Mouse (Mus musculus): ENCODE measurements around the gene Gm6169. TPM values are rescaled to one million over a fixed set of nuclear protein-coding genes. Genes with fewer than 3 reads are reported as not detected.

Gene Gm6169
- polyA plus RNA-seq, 1 experiment, result 181 TPM

DNA sequence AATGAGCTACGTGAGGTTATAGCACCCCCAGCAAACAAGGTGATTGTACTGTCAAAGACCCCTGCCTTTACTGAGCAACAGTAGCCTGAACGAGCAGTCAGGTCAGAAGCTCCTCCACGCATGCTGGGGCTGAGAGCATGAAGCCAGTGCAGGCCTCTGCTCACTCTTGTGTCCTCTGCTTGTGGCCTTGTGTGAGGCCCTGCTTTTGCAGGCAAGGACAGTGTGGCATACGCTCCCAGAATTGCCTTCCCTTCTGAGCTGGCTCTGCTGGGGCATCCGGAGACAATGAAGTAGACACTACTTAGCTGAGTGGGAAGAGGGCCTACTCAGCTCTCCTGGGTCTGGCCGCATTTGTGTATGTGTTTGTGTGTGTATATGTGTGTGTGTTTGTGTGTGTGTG lies 39.3 kb downstream of the Gm6169 start:
- Histone ChIP-seq H3K27me3 (ENCODE audit: control insufficient read depth, insufficient read depth, low read length, poor library complexity, severe bottlenecking) (no peaks in the 10 kb centered on the region), H3K9me3 (replicated peaks; ENCODE audit: control insufficient read depth, insufficient read depth, low read length, poor library complexity, severe bottlenecking) (no peaks in the 10 kb centered on the region), H3K4me1 (ENCODE audit: control insufficient read depth, insufficient read depth, low read length) (peaks cover 3% of the 10 kb centered on the region), H3K36me3 (ENCODE audit: control insufficient read depth, insufficient read depth, low read length, poor library complexity, severe bottlenecking) (no peaks in the 10 kb centered on the region), H3K27ac (ENCODE audit: insufficient read depth, low read length) (no peak overlapping the region), H3K4me3 (ENCODE audit: low read depth, low read length) (no peak overlapping the region), H3K9ac (ENCODE audit: low read depth, poor library complexity, severe bottlenecking) (no peak overlapping the region)
- TF ChIP-seq EP300 (IDR thresholded peaks at IDR 0.05; ENCODE audit: insufficient read depth, low read depth, low read length), result no peak
- TF ChIP-seq POLR2A (IDR thresholded peaks at IDR 0.05; ENCODE audit: insufficient read depth, low read length), result no peak
- TF ChIP-seq CTCF (IDR thresholded peaks at IDR 0.05; ENCODE audit: low read depth, low read length), result no peak

DNA sequence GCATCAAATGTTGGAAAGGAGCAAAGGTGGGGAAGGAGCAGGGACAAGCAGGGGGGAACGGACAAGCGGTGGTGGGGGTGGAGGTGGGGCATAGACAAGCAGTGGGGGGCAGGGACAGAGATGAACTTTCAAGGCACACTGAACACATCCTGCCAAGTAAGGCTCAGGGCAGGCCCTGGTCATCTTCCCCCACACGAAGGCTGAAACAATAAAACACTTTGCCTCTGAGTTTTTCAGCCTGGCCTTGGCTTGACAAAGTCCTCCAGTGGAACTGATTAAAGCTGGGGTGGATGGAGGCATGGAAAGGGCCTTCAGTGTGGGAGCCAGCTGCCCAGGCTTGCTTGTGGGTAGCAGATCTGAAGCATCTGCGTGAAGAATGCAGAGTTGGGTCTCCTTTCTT lies 41.2 kb downstream of the Gm6169 start:
- Histone ChIP-seq H3K9ac (ENCODE audit: low read depth, poor library complexity, severe bottlenecking) (no peak overlapping the region), H3K27me3 (ENCODE audit: control insufficient read depth, insufficient read depth, low read length, poor library complexity, severe bottlenecking) (no peaks in the 10 kb centered on the region)

GRCm38 (mm10) chr13:97053844-97054243 lies 45.2 kb downstream of the Gm6169 start:
- TF ChIP-seq POLR2A (IDR thresholded peaks at IDR 0.05; ENCODE audit: insufficient read depth, low read length) (no peak), EP300 (IDR thresholded peaks at IDR 0.05; ENCODE audit: insufficient read depth, low read depth, low read length) (no peak), CTCF (IDR thresholded peaks at IDR 0.05; ENCODE audit: low read depth, low read length) (no peak)
- H3K9ac ChIP-seq (ENCODE audit: low read depth, poor library complexity, severe bottlenecking), result no peak overlapping the region
- no peak overlapping the region for H3K4me3 ChIP-seq (ENCODE audit: low read depth, low read length)
- H3K27me3 ChIP-seq (ENCODE audit: control insufficient read depth, insufficient read depth, low read length, poor library complexity, severe bottlenecking), result no peaks in the 10 kb centered on the region
- H3K4me1 ChIP-seq (ENCODE audit: control insufficient read depth, insufficient read depth, low read length), result peaks cover 3% of the 10 kb centered on the region
- no peak overlapping the region for H3K27ac ChIP-seq (ENCODE audit: insufficient read depth, low read length)
- no peaks in the 10 kb centered on the region for H3K9me3 ChIP-seq (replicated peaks; ENCODE audit: control insufficient read depth, insufficient read depth, low read length, poor library complexity, severe bottlenecking)
- H3K36me3 ChIP-seq (ENCODE audit: control insufficient read depth, insufficient read depth, low read length, poor library complexity, severe bottlenecking), result no peaks in the 10 kb centered on the region

More for the DNA sequence above, 41.2 kb downstream of the Gm6169 start:
- Histone ChIP-seq H3K9me3 (replicated peaks; ENCODE audit: control insufficient read depth, insufficient read depth, low read length, poor library complexity, severe bottlenecking) (no peaks in the 10 kb centered on the region), H3K4me3 (ENCODE audit: low read depth, low read length) (no peak overlapping the region), H3K4me1 (ENCODE audit: control insufficient read depth, insufficient read depth, low read length) (peaks cover 3% of the 10 kb centered on the region), H3K36me3 (ENCODE audit: control insufficient read depth, insufficient read depth, low read length, poor library complexity, severe bottlenecking) (no peaks in the 10 kb centered on the region), H3K27ac (ENCODE audit: insufficient read depth, low read length) (no peak overlapping the region)
- TF ChIP-seq EP300 (IDR thresholded peaks at IDR 0.05; ENCODE audit: insufficient read depth, low read depth, low read length), result no peak
- no peak for TF ChIP-seq POLR2A (IDR thresholded peaks at IDR 0.05; ENCODE audit: insufficient read depth, low read length)
- TF ChIP-seq CTCF (IDR thresholded peaks at IDR 0.05; ENCODE audit: low read depth, low read length), result no peak

DNA sequence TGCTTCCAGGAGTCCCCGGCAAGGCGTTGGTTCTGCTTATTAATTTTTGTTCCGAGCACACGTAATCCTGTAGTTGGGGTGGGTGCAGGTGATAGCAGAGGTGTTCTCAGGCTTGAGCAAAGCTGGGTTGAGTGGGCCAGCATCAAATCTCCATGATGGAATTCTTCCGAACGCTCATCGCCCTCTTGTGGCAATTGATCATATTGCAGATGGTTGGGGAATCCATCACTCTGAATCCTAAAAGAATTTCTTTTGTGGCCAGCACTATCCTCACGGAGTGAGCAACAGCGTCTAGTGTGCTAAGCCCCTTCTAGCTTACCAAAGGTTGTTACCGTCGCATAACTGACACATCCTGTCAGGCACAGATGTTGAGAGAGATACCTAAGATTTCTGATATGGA lies 46.4 kb downstream of the Gm6169 start:
- Histone ChIP-seq H3K4me1 (ENCODE audit: control insufficient read depth, insufficient read depth, low read length) (no peaks in the 10 kb centered on the region), H3K4me3 (ENCODE audit: low read depth, low read length) (no peak overlapping the region), H3K36me3 (ENCODE audit: control insufficient read depth, insufficient read depth, low read length, poor library complexity, severe bottlenecking) (no peaks in the 10 kb centered on the region), H3K27ac (ENCODE audit: insufficient read depth, low read length) (no peak overlapping the region), H3K27me3 (ENCODE audit: control insufficient read depth, insufficient read depth, low read length, poor library complexity, severe bottlenecking) (no peaks in the 10 kb centered on the region), H3K9ac (ENCODE audit: low read depth, poor library complexity, severe bottlenecking) (no peak overlapping the region), H3K9me3 (replicated peaks; ENCODE audit: control insufficient read depth, insufficient read depth, low read length, poor library complexity, severe bottlenecking) (no peaks in the 10 kb centered on the region)
- no peak for TF ChIP-seq EP300 (IDR thresholded peaks at IDR 0.05; ENCODE audit: insufficient read depth, low read depth, low read length)
- TF ChIP-seq CTCF (IDR thresholded peaks at IDR 0.05; ENCODE audit: low read depth, low read length), result peak; percentile 55

DNA sequence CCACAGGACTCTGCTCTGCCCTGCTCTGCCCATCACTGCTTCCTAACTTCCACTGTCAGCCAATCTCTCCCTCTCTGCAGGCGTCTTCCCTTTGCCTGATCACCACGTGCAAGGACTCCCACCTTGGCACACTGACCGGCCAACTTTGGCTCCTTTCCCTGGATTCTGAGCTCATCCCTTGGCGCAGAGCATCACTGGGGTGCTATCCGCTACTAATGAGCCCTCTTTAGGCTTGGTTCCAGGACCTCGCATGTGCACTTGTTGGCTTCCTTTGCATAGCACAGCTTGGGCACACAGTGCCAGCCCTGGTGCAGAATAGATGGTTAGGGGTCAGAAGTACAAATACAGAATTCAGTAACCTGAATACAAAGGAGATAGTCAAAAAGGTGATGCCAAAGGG lies 47.9 kb downstream of the Gm6169 start:
- no peaks in the 10 kb centered on the region for H3K27me3 ChIP-seq (ENCODE audit: control insufficient read depth, insufficient read depth, low read length, poor library complexity, severe bottlenecking)

More for the DNA sequence above, 47.9 kb downstream of the Gm6169 start:
- Histone ChIP-seq H3K27ac (ENCODE audit: insufficient read depth, low read length) (no peak overlapping the region), H3K9me3 (replicated peaks; ENCODE audit: control insufficient read depth, insufficient read depth, low read length, poor library complexity, severe bottlenecking) (no peaks in the 10 kb centered on the region), H3K4me3 (ENCODE audit: low read depth, low read length) (no peak overlapping the region), H3K9ac (ENCODE audit: low read depth, poor library complexity, severe bottlenecking) (no peak overlapping the region), H3K36me3 (ENCODE audit: control insufficient read depth, insufficient read depth, low read length, poor library complexity, severe bottlenecking) (no peaks in the 10 kb centered on the region), H3K4me1 (ENCODE audit: control insufficient read depth, insufficient read depth, low read length) (no peaks in the 10 kb centered on the region)
- TF ChIP-seq CTCF (IDR thresholded peaks at IDR 0.05; ENCODE audit: low read depth, low read length) (no peak), EP300 (IDR thresholded peaks at IDR 0.05; ENCODE audit: insufficient read depth, low read depth, low read length) (no peak), POLR2A (IDR thresholded peaks at IDR 0.05; ENCODE audit: insufficient read depth, low read length) (no peak)

Other genes with a start within 250 kb of the Gm6169 start
- 1.2 and 1.9 TPM in 2 replicates for gene Gcnt4, start 174.5 kb downstream of the Gm6169 start, polyA plus RNA-seq (2011; ENCODE audit: insufficient read depth, insufficient read length, low read depth, missing spikeins)
- not detected in 2 replicates for gene 1700029F12Rik, start 64.9 kb downstream of the Gm6169 start, polyA plus RNA-seq (2011; ENCODE audit: insufficient read depth, insufficient read length, low read depth, missing spikeins)
- gene Fam169a, start 32.0 kb downstream of the Gm6169 start, polyA plus RNA-seq (2011; ENCODE audit: insufficient read depth, insufficient read length, low read depth, missing spikeins), result 74.6 and 81.9 TPM in 2 replicates
- gene Gfm2, start 38.7 kb upstream of the Gm6169 start, polyA plus RNA-seq (2011; ENCODE audit: insufficient read depth, insufficient read length, low read depth, missing spikeins), result 55.6 and 70.8 TPM in 2 replicates
- 347 and 360 TPM in 2 replicates for gene Nsa2, start 38.7 kb upstream of the Gm6169 start, polyA plus RNA-seq (2011; ENCODE audit: insufficient read depth, insufficient read length, low read depth, missing spikeins)
- gene Hexb, start 99.1 kb upstream of the Gm6169 start, polyA plus RNA-seq (2011; ENCODE audit: insufficient read depth, insufficient read length, low read depth, missing spikeins), result 53.4 and 59.7 TPM in 2 replicates
- gene Enc1, start 141.9 kb upstream of the Gm6169 start, polyA plus RNA-seq (2011; ENCODE audit: insufficient read depth, insufficient read length, low read depth, missing spikeins), result 83.0 TPM in 2 replicates

Measured in ES-Bruce4 (cell line).